14 mouse cellular contexts compared by ENCODE assay signal in genomic region chr8:84044900-84045299, GRCm38 (mm10). TPM values are rescaled to one million over a fixed set of nuclear protein-coding genes. Genes with fewer than 3 reads are reported as not detected.
A peak's percentile ranks its signal among the peaks of the same experiment; 100 is the strongest.
DNase-seq lines count a peak whose midpoint lies in the region; ATAC-seq and TF ChIP-seq lines count a peak whose summit lies in the region.
"Had no signal": no experiment of that assay in that cellular context is flagged by ENCODE, and none has a peak within 500 bp of the region (broad histone marks: within the 10 kb centered on the region; RNA-seq: fewer than 3 reads in every experiment).

Rln3 (minus strand) TSS chr8:84045000.

- no peaks in the 10 kb centered on the region for H3K36me3 ChIP-seq in hindbrain, embryonic 13.5 days
- H3K36me3 ChIP-seq in hindbrain, embryonic 16.5 days (ENCODE audit: control insufficient read depth, insufficient read depth, low read length): no peaks in the 10 kb centered on the region
- no peaks in the 10 kb centered on the region for H3K36me3 ChIP-seq in ES-Bruce4 (ENCODE audit: control insufficient read depth, insufficient read depth, low read length, poor library complexity, severe bottlenecking)
- no peaks in the 10 kb centered on the region for H3K36me3 ChIP-seq in limb, embryonic 13.5 days
- H3K36me3 ChIP-seq: hindbrain, embryonic 15.5 days had no signal

- H3K27me3 ChIP-seq in hindbrain, embryonic 13.5 days: peaks cover 79% of the 10 kb centered on the region
- H3K27me3 ChIP-seq in hindbrain, embryonic 16.5 days (replicated peaks; ENCODE audit: control insufficient read depth, insufficient read depth, low read length): peaks cover 45% of the 10 kb centered on the region
- H3K27me3 ChIP-seq in ES-Bruce4 (ENCODE audit: control insufficient read depth, insufficient read depth, low read length, poor library complexity, severe bottlenecking): no peaks in the 10 kb centered on the region
- H3K27me3 ChIP-seq in limb, embryonic 13.5 days: peaks cover 74% of the 10 kb centered on the region

- no peak within 1 kb of the TSS for H3K27ac ChIP-seq in hindbrain, embryonic 13.5 days
- no peak within 1 kb of the TSS for H3K27ac ChIP-seq in hindbrain, embryonic 16.5 days (ENCODE audit: low read depth, low read length)
- no peak within 1 kb of the TSS for H3K27ac ChIP-seq in ES-Bruce4 (ENCODE audit: insufficient read depth, low read length)
- H3K27ac ChIP-seq in limb, embryonic 13.5 days: no peak within 1 kb of the TSS
- H3K27ac ChIP-seq: hindbrain, embryonic 15.5 days had no signal

- peaks cover 17% of the 10 kb centered on the region for H3K4me1 ChIP-seq in hindbrain, embryonic 13.5 days (replicated peaks)
- peaks cover 12% of the 10 kb centered on the region for H3K4me1 ChIP-seq in hindbrain, embryonic 16.5 days (ENCODE audit: control insufficient read depth, insufficient read depth, low read depth, low read length)
- H3K4me1 ChIP-seq in ES-Bruce4 (ENCODE audit: control insufficient read depth, insufficient read depth, low read length): no peaks in the 10 kb centered on the region
- H3K4me1 ChIP-seq in limb, embryonic 13.5 days: peaks cover 22% of the 10 kb centered on the region

- TF ChIP-seq EP300 in ES-Bruce4 (IDR thresholded peaks at IDR 0.05; ENCODE audit: insufficient read depth, low read depth, low read length): no peak

- H3K9ac ChIP-seq in hindbrain, embryonic 13.5 days: peak within 1 kb of the TSS; percentile 20; the same call in 1 of the 2 replicates
- H3K9ac ChIP-seq in hindbrain, embryonic 16.5 days (ENCODE audit: low read depth, low read length): no peak within 1 kb of the TSS
- peak within 1 kb of the TSS; percentile 69 for H3K9ac ChIP-seq in ES-Bruce4 (ENCODE audit: low read depth, poor library complexity, severe bottlenecking)
- no peak within 1 kb of the TSS for H3K9ac ChIP-seq in limb, embryonic 13.5 days
- H3K9ac ChIP-seq: hindbrain, embryonic 15.5 days had no signal

- no peak for DNase-seq in layer of hippocampus, adult 11-12 months (ENCODE audit: low spot score)
- no peak for DNase-seq in thymus, postnatal 0 days (ENCODE audit: low spot score)
- DNase-seq: adrenal gland, postnatal 10 days; lung, adult 2 months; right cerebral cortex, adult 18-20 months; thymus, postnatal 25 days had no signal

- H3K9me3 ChIP-seq in hindbrain, embryonic 13.5 days: no peaks in the 10 kb centered on the region
- H3K9me3 ChIP-seq in hindbrain, embryonic 16.5 days (ENCODE audit: control insufficient read depth, low read length): no peaks in the 10 kb centered on the region
- no peaks in the 10 kb centered on the region for H3K9me3 ChIP-seq in ES-Bruce4 (replicated peaks; ENCODE audit: control insufficient read depth, insufficient read depth, low read length, poor library complexity, severe bottlenecking)
- H3K9me3 ChIP-seq in limb, embryonic 13.5 days: no peaks in the 10 kb centered on the region
- H3K9me3 ChIP-seq: hindbrain, embryonic 15.5 days had no signal

- no peak for ATAC-seq in hindbrain, embryonic 13.5 days (ENCODE audit: low FRiP score)
- no peak for ATAC-seq in hindbrain, embryonic 16.5 days
- ATAC-seq in CD4-positive, CD25-positive, alpha-beta regulatory T cell, adult 4 months: no peak
- no peak for ATAC-seq in limb, embryonic 13.5 days (ENCODE audit: low FRiP score, low read depth)

- 11% methylated on average over 9 of the region's 9 CpGs for WGBS in hindbrain, embryonic 13.5 days
- 9% methylated on average over 9 of the region's 9 CpGs for WGBS in hindbrain, embryonic 16.5 days
- 6% methylated on average over 9 of the region's 9 CpGs for whole genome bisulfite sequencing in limb, embryonic 13.5 days

- peak within 1 kb of the TSS; percentile 25; the same call in 1 of the 2 replicates for H3K4me2 ChIP-seq in hindbrain, embryonic 13.5 days
- no peak within 1 kb of the TSS for H3K4me2 ChIP-seq in hindbrain, embryonic 16.5 days (ENCODE audit: low read length)
- H3K4me2 ChIP-seq in limb, embryonic 13.5 days (replicated peaks): peak within 1 kb of the TSS; percentile 31; the same call in 1 of the 2 replicates
- H3K4me2 ChIP-seq: hindbrain, embryonic 15.5 days had no signal

- no peak within 1 kb of the TSS for H3K4me3 ChIP-seq in hindbrain, embryonic 13.5 days
- H3K4me3 ChIP-seq in hindbrain, embryonic 16.5 days (ENCODE audit: low read length): no peak within 1 kb of the TSS
- H3K4me3 ChIP-seq in ES-Bruce4 (ENCODE audit: low read depth, low read length): peak within 1 kb of the TSS; percentile 57
- H3K4me3 ChIP-seq in limb, embryonic 13.5 days: peak within 1 kb of the TSS; percentile 3; the same call in 1 of the 2 replicates
- H3K4me3 ChIP-seq: hindbrain, embryonic 15.5 days; myocyte had no signal

- no peak for TF ChIP-seq POLR2A in ES-Bruce4 (IDR thresholded peaks at IDR 0.05; ENCODE audit: insufficient read depth, low read length)

- no peak for TF ChIP-seq CTCF in ES-Bruce4 (IDR thresholded peaks at IDR 0.05; ENCODE audit: low read depth, low read length)

RNA-seq across cellular contexts. Expression of gene Rln3, which starts in this region (rescaled TPM):
- polyA plus RNA-seq in hindbrain, embryonic 13.5 days (2015; fragmentation: Nextera tagmentation; extraction: Ambion mirVana): 0.44 TPM in 1 of 2 replicates, not detected in the other
- polyA plus RNA-seq in hindbrain, embryonic 16.5 days (2015; fragmentation: Nextera tagmentation; extraction: Ambion mirVana): 1.8 TPM in 2 replicates
- polyA plus RNA-seq in CD4-positive, CD25-positive, alpha-beta regulatory T cell, adult 4 months (2017; shearing (Covaris generic)): 10 to 100 TPM; 45.1 to 59.1 TPM
- 1.4 and 1.9 TPM in 2 replicates for polyA plus RNA-seq in ES-Bruce4 (2011; ENCODE audit: insufficient read depth, insufficient read length, low read depth, missing spikeins)
- not detected in 2 replicates for polyA plus RNA-seq in limb, embryonic 13.5 days (2015; fragmentation: Nextera tagmentation; extraction: Ambion mirVana)
- 5.3 and 5.7 TPM in 2 replicates for polyA plus RNA-seq in thymus, postnatal 0 days (2015; fragmentation: Nextera tagmentation; extraction: Ambion mirVana)
- polyA plus RNA-seq: frontal cortex, adult 2 months; myocyte had no signal

Comparison
In these comparisons a context has a peak if more than half of its experiments do, and no peak if none do; other contexts are left out.
1. H3K9ac ChIP-seq: peak in hindbrain, embryonic 13.5 days (single experiment) and ES-Bruce4 (single experiment); none in hindbrain, embryonic 16.5 days (single experiment) and limb, embryonic 13.5 days (single experiment).
2. H3K4me3 ChIP-seq: peak in ES-Bruce4 (single experiment) and limb, embryonic 13.5 days (single experiment); none in hindbrain, embryonic 13.5 days (single experiment) and hindbrain, embryonic 16.5 days (single experiment).